8 mouse cellular contexts compared by ENCODE assay signal in the genomic region with DNA sequence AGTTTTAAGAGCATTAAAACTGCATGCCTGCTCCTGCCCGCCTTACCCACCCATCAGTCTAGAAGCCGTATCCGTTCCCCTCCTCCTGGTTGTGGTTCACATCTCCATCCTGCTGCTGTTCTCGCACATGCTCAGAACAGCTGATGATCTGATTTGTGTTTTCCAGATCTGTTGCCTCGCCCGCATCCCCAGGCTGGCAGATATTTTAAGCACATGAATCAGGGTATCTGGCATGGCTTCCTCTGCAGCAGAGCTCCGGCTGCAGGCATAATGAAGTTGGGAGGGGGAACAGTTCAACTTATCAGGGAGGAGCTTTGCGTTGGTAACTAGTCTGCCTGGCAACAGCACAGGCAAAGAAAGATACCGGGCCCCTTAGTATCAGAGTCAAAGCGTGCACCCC.
DNase-seq lines count a peak whose midpoint lies in the region; ATAC-seq lines count a peak whose summit lies in the region.

No protein-coding gene starts in this region.

- 0 out of 2 replicates have a peak overlapping the region, but pooled peaks have one; percentile 86 for H3K27ac ChIP-seq in embryonic facial prominence, embryonic 13.5 days
- no peak overlapping the region for H3K27ac ChIP-seq in embryonic facial prominence, embryonic 10.5 days (replicated peaks)

- no peaks in the 10 kb centered on the region for H3K36me3 ChIP-seq in embryonic facial prominence, embryonic 13.5 days
- no peaks in the 10 kb centered on the region for H3K36me3 ChIP-seq in embryonic facial prominence, embryonic 10.5 days (replicated peaks)

- WGBS in embryonic facial prominence, embryonic 13.5 days = 56% methylated on average over 10 of the region's 10 CpGs
- WGBS in embryonic facial prominence, embryonic 10.5 days = 86% methylated on average over 10 of the region's 10 CpGs

- no peak overlapping the region for H3K4me3 ChIP-seq in embryonic facial prominence, embryonic 13.5 days
- no peak overlapping the region for H3K4me3 ChIP-seq in embryonic facial prominence, embryonic 10.5 days

- no peaks in the 10 kb centered on the region; the same call in 1 of the 2 replicates for H3K9me3 ChIP-seq in embryonic facial prominence, embryonic 13.5 days
- peaks cover 7% of the 10 kb centered on the region; the same call in 1 of the 2 replicates for H3K9me3 ChIP-seq in embryonic facial prominence, embryonic 10.5 days

- no peak for ATAC-seq in embryonic facial prominence, embryonic 13.5 days (ENCODE audit: insufficient number of reproducible peaks, insufficient read depth, low FRiP score, low TSS enrichment, low read depth)

- H3K4me1 ChIP-seq in embryonic facial prominence, embryonic 13.5 days = peaks cover 29% of the 10 kb centered on the region
- no peaks in the 10 kb centered on the region for H3K4me1 ChIP-seq in embryonic facial prominence, embryonic 10.5 days

- no peaks in the 10 kb centered on the region for H3K27me3 ChIP-seq in embryonic facial prominence, embryonic 13.5 days
- no peaks in the 10 kb centered on the region for H3K27me3 ChIP-seq in embryonic facial prominence, embryonic 10.5 days (replicated peaks; ENCODE audit: low read depth, poor library complexity, severe bottlenecking)

- no peak overlapping the region for H3K9ac ChIP-seq in embryonic facial prominence, embryonic 13.5 days

- no peak overlapping the region for H3K4me2 ChIP-seq in embryonic facial prominence, embryonic 13.5 days

- DNase-seq in embryonic facial prominence, embryonic 10.5 days (ENCODE audit: low spot score) = no peak
- DNase-seq in cerebellum, postnatal 10 days = peak; percentile 72 to 78
- peak; percentile 57 for DNase-seq in heart, postnatal 4 days
- DNase-seq in lung, postnatal 25 days (ENCODE audit: low spot score) = peak; percentile 34
- no peak for DNase-seq in embryo, embryonic 11 days
- no peak for DNase-seq in thymus, postnatal 4 days
- no peak for DNase-seq in thymus, postnatal 0 days (ENCODE audit: low spot score)

Comparison
In these comparisons a context has a peak if more than half of its experiments do, and no peak if none do; other contexts are left out.
1. DNase-seq: peak in cerebellum, postnatal 10 days (2 of 2), heart, postnatal 4 days (single experiment) and lung, postnatal 25 days (single experiment); none in embryonic facial prominence, embryonic 10.5 days (single experiment), embryo, embryonic 11 days (single experiment), thymus, postnatal 4 days (single experiment) and thymus, postnatal 0 days (single experiment).